Mouse (Mus musculus): ENCODE measurements around the gene Plpp2. TPM values are rescaled to one million over a fixed set of nuclear protein-coding genes. Genes with fewer than 3 reads are reported as not detected.

Plpp2 gene
- total RNA-seq, 1 experiment from 2014 or later = 16.6 TPM

DNA sequence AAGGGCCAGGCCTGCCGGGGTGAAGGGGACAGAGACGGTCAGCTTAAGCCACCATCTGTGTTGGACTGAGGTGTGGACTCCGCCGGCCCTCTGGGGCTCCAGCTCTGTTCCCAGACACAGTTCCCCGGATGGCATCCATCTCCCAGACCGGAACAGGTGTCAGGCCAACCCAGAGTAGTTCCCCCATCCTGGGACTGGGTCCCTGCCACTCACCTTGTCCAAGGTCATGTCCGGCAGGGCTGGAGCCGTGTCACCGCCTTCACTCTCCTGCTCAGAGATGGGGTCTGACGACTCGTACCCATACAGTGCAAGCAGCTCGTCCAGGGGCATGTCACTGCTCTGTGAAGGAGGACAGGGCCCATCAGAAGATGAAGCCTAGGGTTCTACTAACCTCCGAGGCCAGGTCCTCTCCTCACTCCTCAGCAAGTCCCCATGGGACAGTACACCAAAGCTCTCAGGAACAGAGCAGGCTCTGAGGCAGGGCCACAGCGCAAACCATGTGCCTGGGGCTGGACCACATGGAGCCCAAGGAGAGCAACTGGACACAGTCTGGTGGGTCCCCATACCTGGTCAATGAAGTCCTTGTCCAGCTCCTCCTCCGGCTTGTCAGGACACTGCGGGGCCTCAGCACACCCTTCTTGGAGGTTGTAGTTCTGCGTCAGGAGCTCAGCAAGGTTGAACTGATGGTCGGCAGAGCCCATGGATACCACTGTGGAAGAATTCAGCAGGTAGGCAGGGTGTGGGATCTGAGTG is 15.6 kb upstream of the Plpp2 start:
- DNase-seq = no peak

DNA sequence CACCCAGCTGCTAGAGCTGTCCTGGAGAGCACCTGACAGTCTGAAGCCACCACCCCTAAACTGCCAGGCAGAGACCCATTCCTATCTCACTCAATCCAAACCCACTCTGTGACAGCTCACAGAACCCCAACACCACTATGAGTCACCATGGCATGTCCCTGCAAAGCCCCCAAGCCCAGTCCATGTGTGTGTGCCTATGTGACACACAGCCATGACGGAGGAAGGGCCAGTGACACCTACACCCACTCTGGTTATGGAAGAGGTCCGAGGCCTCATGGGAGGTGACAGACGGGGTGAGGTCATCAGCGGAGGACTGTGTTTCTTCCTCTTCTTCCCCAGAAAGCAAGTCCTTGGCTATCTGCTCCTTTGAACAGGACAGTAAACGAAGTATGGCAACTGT is 14.9 kb upstream of the Plpp2 start:
- DNase-seq = no peak

DNA sequence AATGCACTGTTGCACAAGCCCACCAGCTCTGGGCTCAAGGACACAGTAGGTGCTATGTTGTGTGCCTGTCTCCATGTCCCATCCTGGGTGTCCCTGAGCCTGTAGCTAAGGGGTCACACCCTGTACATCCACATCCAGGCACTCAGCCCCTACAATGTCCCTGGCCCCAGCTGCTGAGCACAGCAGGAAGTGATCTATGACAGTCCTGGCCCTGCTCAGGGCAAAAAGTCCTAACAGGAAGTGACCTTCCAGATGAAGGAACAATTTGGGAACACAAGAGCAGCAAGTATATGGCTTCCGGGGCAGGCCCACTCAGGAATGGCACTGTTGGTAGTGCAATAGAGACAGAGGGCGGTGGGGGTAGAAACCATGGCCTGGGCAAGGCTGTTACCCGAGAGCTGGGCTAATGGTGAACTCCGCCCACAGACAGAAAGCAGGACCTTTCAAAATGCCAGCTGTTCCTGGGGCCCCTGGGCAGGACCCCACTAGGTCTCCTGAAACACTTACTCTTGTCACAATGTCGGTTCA is 13.6 kb upstream of the Plpp2 start:
- no peak for DNase-seq

DNA sequence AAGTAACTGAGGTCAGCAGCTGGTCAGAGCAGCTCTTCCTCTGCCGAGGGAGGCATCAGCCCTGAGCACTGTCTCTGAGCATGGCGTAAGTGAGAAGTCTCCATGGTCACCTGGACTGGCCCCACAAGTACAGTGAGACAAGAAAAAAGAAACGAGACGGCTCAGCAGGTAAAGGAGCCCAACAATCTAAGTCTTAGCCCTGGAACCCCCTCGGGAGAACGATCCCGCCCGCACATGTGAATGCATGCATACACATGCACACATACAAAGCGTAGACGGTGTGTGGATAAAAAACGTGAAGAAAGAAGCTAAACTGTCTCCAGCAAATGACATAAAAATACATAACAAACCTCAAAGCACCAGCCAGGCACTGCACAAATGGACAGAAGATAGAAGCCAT is 12.9 kb upstream of the Plpp2 start:
- DNase-seq = no peak

DNA sequence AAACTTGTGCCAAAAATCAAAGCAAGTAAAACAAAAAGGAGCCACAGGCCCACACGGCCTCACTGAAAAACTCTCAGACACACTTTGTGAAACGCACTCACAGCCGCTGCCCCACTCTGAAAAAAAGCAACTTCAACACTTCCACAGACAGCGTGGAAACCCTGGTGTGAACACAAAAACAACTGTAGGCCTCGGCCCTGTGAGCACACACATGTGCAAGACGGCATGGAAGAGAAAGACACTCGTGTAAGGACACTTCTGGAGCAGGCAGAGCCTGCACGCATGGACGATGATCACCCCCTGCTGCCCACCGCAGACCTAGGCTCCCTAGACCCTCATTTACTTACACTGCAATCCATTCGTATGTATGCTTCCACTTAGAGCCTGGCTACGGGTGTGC is 12.3 kb upstream of the Plpp2 start:
- DNase-seq = no peak

DNA sequence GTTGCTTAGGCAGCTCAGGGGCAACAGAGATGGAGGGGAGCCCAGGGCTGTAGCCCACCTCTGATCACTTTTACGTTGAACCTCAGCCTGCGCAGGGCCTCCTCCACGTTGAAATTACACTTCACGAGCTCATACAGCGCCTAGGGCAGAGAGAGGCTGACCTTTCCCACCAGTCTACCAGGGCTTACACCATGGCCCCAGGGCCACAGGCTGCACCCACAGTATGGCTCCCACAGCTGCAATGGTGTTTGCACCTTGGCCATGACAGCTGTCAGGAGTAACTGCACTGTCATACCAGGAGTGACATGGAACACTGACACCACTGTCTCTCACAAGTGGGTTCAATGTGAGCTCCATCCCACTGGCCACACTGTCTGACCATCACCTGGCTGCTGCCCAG is 11.0 kb upstream of the Plpp2 start:
- DNase-seq = no peak

DNA sequence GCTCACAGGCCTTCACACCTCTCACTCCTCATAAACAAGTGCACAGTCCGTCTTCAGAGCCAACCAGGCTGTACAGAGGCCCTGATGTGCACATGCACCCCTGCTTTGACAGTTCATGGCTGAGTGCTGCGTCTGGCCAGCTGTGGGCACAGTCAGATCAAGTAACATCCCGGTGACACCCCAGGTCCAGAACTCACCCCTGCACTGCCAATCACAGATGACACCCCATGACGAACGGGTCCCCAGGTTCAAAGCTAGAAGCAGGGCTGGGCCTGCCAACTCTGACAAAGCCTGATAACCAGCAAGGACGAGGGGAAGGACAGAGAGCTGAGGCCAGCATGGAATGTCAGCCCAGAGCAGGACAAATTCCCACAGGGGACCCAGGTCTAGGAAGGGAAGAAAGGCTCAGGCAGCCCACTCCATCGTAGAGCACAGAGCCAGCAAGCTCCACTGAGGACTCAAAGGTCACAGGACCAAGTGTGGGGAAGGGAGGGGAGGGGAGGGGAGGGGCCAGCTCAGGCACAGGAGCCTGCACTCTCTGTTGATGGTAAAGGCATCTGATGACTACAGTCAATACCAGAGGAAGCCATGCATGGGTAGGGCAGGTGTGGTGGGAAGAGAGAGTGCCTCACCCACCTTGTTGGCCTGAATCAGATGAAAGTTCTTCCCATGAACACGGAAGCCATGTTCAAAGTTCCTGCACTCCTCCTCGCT is 10.4 kb upstream of the Plpp2 start:
- peak; percentile 76 for DNase-seq

DNA sequence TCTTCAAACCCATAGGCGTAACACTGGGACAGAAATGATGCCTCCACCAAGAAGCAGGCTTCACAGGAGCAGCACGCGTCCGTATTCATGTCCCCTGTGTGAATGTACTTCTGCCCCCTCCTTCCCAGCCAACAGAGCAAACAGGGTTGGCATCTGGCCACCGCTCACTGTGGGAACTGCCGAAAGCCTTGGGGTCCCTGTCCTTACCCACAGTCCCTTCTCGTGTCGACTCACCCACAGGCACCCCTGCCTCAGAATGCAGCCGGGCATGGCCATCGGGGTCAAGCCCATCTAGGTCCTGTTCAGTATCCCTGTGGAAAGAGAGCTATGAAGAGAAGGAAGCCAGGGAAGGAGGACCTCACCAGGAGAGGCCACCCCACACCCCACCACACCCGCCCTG is 8.6 kb upstream of the Plpp2 start:
- DNase-seq = no peak

DNA sequence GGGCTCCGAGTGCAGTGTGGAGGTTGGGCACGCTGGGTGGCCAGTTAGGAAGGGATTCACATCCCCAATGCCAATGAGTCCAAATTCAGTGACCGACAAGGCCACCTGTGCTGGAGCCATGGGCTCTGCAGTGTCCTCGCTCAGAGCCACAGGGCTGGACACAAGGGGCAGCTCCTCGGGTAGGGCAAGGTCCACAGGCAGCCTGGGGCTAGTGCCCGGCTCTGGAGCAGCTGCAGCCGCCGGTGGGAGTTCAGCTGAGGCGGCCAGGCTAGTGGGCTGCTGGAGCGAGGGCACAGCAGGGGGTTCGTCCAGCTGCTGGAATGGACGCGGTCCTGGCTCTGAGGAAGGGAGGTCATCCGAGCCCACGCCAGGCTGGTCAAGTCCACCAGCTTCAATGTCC is 7.9 kb upstream of the Plpp2 start:
- DNase-seq = no peak

DNA sequence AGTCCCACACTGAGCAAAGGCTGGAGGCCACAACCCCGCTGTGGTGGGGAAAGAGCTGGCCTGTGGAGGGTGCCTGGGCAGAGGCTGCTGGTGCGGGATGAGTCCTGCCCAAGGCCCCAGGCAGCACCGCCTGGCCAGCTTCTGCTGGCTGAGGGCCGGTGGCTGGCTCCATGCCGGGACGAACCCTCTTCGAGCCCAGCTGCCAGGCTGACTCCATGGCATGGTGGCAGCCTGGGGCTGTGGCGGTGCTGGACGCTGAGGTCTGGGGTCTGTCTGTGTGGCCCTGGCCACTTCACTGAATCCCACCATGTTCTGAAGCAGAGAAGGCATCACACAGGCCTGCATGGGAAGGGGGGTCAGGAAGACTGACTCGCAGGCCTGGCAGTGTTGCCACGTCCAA is 7.2 kb upstream of the Plpp2 start:
- no peak for DNase-seq

DNA sequence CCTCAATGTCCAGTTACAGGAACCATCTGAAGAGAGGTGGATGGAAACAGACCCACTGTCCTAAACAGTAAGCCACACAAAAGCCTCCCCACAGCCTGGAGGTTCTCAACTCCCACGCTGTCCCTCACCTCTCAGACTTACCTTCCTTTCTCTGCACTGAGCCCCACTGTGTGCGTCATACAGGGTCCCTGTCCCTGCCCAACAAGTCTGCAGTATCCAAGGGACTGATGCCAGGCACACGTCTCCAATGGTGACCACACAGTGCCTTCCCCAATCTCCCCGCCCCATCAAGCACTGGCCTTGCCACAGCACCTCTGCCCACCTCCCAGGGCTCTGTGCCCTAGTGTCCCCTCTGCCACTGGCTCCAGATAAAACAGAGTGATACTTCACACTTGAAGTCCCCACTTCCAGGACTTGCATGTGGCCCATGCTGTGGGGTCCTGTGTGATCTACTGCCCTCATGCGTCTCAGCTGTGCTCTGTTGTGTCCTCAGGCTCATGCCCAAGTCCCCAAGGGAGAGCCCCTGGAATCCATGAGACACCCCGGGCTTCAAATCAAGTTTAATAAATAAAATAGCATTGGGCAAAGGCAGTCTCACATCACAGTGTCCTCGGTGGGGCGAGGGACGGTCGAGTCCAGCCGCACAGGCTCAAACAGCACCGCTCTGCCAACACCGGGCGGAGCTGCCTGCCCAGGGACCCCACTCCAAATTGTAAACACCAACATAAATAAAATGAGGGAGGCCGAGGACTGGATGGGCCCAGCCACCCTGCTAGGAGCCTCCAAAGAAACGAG is 6.3 kb upstream of the Plpp2 start:
- no peak for DNase-seq

DNA sequence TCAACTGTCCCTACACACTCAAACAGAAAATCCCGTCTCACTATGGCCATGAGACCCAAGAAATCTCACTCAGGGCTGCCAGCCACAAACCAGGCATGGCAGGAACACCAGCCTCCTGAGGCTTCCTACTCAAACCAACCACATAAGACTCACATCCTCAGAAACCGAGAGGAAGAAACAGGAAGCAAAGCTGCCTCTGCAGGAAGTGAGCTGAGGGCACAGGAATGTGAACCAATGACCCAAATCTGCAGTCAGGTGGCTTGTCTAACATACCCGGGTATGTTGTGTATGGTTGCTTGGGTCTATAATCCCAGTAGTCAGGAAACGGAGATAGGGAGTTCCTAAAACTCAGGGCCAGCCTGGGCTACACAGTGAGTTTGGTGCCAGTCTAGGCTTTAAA is 5.3 kb upstream of the Plpp2 start:
- no peak for DNase-seq

DNA sequence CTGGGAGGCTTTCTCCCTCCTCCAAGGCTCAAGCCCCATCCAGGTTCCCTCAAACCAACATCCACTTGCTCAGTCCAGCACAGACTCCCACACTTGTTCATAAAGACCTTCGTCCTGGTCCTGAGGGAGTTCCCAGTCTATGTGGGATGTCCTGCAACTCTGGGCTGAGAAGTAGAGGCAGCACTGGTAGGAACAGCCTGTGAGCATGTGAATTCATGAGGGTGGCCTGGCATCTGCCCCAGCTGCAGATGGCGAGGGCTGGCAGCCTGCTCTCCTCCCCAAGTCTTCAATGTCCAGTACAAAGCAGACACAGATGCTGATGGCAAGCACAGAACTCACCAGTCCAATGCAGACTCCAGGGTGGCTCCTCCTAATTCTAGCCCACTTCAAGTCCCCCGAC is 4.7 kb upstream of the Plpp2 start:
- DNase-seq = no peak

DNA sequence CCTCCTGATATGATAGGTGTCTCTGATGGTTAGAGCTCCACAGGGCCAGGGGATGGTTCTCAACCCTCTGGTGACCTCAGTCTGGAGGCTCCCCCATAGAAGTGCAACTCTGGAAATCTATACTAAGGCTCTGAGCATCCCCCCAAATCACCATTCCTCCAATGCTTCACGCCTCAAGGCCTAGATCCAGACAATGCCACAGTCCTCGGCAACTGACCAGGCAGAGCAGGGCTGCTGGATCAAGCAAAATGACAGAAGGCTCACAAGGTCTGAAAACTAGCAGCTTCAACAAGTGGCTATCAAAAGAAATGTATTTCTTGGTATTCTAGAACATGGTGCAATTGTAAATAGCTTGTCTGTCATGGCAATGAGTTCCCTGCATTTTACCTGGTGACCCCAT is 4.2 kb upstream of the Plpp2 start:
- no peak for DNase-seq

DNA sequence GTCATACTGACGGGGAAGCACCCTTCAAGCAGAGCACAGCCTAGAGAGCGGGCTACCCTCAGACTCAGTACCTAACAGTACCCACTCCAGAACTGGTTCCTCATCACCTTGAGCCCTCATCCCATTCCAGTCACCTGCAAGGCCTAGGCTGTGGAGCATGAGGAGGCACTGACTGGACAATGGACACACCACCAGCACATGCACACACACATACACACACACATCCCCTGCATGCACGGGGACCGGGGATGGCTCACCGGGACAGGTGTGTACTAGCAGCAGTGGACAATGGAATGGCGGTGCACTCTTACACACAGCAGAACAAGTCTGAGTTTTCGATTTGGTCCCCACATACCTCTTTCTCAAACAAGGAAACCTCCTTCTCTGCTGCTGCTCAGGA is 3.7 kb upstream of the Plpp2 start:
- no peak for DNase-seq

DNA sequence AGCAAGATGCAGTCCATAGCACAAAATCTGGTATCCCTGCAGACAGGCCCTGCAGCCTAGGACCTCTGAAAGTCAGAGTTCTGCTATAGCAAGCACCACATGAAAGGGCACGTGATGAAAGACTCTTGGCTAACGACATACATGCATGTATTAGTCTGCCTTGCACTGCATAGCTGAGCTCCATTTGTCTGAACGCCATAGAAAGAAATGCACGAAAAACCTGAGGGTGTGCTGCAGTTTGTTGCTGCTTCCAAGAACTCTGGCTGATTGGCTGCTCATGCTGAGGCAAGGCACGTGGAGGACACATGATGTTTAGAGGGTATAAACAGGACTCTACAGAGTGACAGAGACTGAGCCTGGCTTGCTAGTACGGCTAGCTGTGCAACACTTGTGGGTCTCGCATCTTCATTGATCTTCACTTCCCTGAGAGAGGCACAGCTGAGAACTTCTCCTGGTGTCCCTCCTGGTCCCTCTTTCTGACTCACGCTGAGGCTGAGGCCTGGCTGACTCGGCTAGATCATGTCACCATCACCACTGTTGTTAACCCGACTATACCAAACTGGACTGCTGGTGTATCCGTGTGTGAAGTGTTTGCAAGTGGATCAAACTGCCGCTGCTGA is 3.0 kb upstream of the Plpp2 start:
- DNase-seq = no peak

DNA sequence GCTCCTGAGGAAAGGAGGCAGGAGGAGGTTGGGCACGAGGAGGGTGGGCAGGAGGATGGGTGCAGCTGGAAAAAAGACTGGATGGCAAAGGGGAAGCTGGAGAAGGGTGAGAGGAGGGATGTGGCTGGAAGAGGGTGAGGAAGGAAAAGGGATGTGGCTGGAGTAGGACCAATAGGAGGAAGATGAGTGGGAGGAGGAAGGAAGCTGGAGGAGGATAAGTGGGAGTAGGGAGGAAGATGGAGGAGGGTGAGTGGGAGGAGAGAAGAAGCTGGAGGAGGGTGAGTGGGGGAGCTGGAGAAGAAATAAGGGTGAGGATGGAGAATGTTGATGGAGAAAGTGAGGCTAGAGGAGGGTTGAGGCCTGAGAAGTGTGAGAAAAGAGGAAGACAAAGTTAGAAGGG is 1.8 kb upstream of the Plpp2 start:
- no peak for DNase-seq

DNA sequence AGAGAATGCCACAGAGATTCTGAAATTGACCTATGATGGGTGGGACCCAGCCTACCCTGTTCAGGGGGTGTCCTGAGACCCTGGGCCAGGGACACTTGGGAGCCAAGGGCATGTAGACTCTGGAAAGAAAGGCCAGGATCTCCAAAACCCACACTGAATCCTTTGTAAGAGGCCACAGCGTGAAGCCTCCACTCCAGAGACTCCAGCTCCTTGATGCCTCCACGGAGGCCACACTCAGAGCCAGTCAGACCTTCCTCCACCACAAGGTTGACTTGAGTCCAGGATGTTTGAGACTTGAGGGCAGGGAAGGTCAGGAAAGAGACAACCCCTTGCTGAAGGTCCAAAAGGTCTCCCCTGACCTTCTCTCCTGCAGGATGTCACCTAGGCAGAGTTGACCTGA is 830 bp upstream of the Plpp2 start:
- DNase-seq = no peak

DNA sequence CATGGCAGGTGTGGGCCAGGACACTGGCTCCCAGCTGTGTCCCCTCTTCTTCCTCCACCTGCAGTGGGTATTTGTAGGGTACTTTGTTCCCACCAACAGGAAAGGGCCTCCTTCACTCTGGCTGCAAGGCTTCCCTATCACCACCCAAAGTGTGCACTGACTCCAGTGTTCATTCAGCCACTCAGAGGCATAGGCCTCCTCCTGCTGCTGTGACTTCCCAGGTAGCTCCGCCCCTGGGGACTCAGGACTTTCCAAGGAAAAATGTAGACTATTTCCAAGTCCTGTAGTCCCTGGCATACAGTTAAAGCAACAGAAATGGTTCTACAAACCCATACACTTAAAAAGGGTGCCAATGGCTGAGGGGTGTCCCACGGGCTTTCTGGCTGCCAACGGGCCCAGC is 918 bp downstream of the Plpp2 start:
- no peak for DNase-seq

DNA sequence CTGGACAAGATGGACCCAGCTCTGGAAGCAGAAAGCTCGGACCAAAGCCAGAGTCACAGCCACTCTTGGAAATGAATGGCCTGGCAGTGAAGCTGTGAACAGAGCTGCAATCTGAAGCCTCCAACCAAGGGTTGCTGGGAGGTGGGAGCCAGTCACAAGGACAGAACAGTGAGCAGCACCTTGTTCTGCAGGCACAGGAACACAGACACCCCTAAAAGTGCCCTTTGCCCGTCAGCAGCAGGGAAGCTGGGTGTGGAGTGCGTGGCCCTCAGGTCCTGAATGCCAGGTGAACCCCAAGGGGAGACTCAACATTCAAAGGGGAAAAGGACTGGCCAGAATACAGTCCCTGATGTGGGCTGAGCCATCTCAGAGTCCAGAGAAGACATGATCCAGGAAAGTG is 2.0 kb downstream of the Plpp2 start:
- no peak for DNase-seq

DNA sequence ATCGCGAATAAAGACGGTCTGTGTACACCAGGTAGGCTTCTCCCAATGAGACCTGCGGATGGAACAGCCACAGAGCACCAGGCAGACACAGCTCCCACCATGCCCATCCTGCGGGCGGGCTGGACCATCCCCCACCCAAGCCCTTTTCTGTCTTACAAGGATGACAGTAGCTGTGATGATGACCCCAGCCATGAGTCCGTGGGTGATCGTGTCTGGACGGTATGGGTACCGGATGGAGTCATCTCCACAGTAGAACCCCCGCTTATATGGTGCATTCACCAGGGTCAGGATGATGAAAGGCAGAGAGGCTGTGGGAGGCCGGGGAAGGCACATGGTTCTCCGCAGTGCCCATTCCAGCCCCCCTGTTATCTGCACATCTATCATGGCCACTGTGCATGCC is 2.9 kb downstream of the Plpp2 start:
- DNase-seq = no peak

DNA sequence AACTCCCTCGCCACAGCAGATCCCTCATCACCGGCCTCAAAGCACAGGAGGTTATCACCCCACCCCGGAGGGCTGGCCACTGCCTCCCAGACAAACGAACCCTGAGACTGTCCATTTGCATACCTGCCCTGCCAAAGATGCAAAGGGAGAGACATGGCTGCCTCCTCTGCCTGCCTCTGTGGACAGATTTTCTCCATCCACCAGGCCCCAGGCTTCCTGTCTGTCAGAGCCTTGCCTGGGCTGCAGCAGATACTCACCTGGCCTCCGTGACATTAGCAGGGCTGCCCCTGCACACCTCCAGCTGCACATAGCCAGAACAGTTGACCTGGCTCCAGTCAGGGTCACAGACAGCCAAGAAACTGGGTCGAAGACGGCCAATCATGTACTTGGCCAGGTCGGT is 3.4 kb downstream of the Plpp2 start:
- DNase-seq = no peak

DNA sequence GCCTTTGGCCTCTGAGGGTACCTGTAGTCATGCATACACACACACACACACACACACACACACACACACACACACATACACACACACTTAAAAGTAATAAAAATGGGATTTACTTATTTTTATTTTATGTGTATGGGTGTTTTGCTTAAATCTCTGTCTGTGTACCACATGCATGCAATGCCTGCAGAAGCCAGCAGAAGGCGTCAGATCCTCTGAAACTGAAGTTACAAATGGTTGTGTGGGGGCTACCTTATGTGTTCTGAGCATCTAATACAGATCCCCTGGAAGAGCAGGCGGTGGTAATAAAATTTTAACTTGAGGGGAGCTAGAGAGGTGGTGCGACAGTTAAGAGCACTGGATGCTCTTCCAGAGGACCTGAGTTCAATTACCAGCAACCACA is 5.5 kb downstream of the Plpp2 start:
- DNase-seq = no peak
